Mouse (Mus musculus) left cerebral cortex, postnatal 36 days (tissue): ENCODE data around the gene Iqsec1. TPM values are rescaled to one million over a fixed set of nuclear protein-coding genes. Genes with fewer than 3 reads are reported as not detected.
"Not testable (repeated sequence)": the region's sequence is repeated elsewhere in the genome, so short reads cannot be mapped to it uniquely, and the experiment has no call there.

Source experiments
- DNase-seq, 2 experiments: peaks; one replicate each; pipeline ENCODE4 v3.0.0; 2021 to 2022; ENCODE audit warnings: low spot score in 2 of 2, mixed read lengths in 1 of 2
- intact Hi-C: fragments of 180-260 bp; cut with DNase I; formaldehyde crosslinking; loops from one replicate; pipeline ENCODE4 v1.15.1; 2025
- total RNA-seq, 2 experiments: library from RNA; stranded (reverse); gene quantifications; 2 replicates each; pipeline ENCODE4 v1.2.3; 2021

Gene Iqsec1
- total RNA-seq, 2 experiments from 2014 or later, result 352 to 390 TPM

- intact Hi-C loops, result no loop called here
- DNase-seq, result no peak
These were observed 328.0 kb downstream of the Iqsec1 start for GRCm38 (mm10) chr6:90660398-90661028.

DNA sequence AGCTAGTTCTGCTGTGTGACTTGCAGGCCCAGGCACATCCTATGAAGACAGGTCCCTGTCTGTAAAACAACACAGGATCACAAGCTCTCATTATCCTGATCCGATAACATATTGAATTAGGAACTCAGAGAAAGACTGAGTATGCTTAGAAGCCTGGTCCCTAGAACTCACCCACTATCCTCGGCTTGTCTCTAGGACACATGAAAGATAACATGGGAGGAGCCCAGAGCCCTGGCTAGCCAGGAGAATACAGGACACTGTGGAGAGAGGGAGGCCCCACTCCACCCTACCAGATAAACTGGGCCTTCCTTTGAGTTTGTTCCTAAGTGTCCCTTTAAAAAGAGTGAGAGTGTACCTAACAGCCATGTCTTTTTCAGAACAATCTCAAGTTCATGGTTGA lies 328.6 kb downstream of the Iqsec1 start:
- intact Hi-C loops, result no loop called here
- no peak for DNase-seq

GRCm38 (mm10) chr6:90656344-90656850 lies 332.1 kb downstream of the Iqsec1 start:
- DNase-seq, intact Hi-C loops: not testable (repeated sequence)

- no peak for DNase-seq
These were observed 334.7 kb downstream of the Iqsec1 start for GRCm38 (mm10) chr6:90653736-90654135.

DNA sequence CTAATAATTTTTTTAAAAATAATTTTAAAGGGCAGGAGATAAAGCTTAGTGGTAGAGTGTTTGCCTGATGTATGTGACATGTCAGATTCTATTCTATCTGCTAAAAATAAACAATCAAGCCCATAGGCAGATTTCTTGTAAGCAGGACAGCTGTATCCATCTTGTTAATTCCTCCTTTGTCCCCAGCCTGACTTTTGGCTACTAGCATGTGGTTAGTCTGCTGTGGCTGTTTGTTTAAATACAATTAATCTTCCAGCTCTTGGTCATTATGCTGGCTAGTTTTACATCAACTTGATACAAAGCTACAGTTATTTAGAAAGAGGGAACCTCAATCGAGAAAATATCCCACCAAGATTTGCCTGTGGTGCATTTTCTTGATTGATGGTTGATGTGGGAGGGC lies 337.9 kb downstream of the Iqsec1 start:
- no peak for DNase-seq
- intact Hi-C loops, result no loop called here

More at GRCm38 (mm10) chr6:90653736-90654135, 334.7 kb downstream of the Iqsec1 start:
- intact Hi-C loops, result loop anchor here (2.0 kb wide), 1 partner anchor 75 kb away; no protein-coding TSS in a partner anchor

GRCm38 (mm10) chr6:90649279-90649678 lies 339.2 kb downstream of the Iqsec1 start:
- no peak for DNase-seq
- intact Hi-C loops, result no loop called here

GRCm38 (mm10) chr6:90648391-90648790 lies 340.1 kb downstream of the Iqsec1 start:
- intact Hi-C loops, result no loop called here
- no peak for DNase-seq

GRCm38 (mm10) chr6:90644965-90645364 lies 343.5 kb downstream of the Iqsec1 start:
- DNase-seq, result no peak
- intact Hi-C loops, result no loop called here

DNA sequence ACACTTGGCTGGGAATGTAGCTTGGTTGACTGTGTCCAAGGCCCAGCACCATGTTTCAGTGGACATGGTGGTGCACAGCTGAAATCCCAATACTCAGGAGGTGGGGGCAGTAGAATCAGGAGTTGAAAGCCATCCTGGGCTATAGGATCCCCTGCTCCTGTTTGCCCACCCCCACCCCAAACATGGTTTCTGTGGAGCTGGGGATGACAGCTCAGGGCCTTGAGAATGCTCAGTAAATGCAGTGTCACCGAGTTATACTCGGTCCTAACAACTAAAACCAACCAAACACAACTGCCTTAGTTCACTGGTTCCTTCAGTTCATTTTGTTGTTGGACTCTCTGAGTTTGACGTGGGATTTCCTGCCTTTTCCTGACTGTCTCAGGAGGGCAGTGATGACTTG lies 345.4 kb downstream of the Iqsec1 start:
- intact Hi-C loops, result no loop called here

DNA sequence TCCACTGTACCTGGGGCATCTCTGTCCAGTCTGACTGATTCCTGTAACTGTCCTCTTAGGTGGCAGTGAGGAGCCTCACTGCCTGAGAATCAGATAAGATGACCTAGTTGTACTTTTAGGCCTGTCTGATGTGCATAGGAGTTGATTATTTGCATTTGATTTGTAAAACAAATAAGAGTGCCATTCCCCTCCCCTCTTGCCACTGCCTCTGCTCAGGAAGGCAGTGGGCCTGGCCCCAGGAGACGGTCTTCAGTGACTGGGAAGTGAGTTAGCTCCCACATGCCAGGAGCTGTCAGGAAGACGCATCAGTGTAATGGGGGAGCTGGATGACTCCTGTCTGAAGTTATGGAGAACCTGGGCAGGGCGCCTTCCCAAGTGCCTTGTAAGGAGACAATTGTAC lies 352.9 kb downstream of the Iqsec1 start:
- DNase-seq, result no peak

More for the DNA sequence above, 345.4 kb downstream of the Iqsec1 start:
- no peak for DNase-seq

GRCm38 (mm10) chr6:90635081-90635480 lies 353.4 kb downstream of the Iqsec1 start:
- intact Hi-C loops, result no loop called here
- no peak for DNase-seq

More for the DNA sequence above, 352.9 kb downstream of the Iqsec1 start:
- intact Hi-C loops, result no loop called here

GRCm38 (mm10) chr6:90632526-90632925 lies 356.0 kb downstream of the Iqsec1 start:
- intact Hi-C loops, DNase-seq: not testable (repeated sequence)

DNA sequence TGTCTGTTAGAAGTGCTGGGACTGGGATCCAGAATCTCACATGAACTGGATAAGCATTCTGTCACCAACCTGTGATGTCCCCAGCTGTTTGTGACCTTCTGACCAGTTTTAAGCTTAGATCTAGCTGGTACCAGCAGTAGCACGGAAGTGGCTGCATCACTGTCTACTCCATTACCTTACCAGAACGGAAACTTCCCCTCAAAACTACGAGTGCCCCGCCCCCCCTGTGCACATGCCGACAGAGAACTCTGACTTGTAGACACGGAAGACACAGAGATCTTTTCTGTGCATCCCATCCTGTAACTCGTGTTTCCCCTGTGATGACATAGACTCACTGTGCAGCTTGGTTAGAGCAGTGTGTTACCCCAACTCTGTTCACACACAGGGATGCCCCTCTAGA lies 358.1 kb downstream of the Iqsec1 start:
- intact Hi-C loops, result no loop called here
- DNase-seq, result no peak

DNA sequence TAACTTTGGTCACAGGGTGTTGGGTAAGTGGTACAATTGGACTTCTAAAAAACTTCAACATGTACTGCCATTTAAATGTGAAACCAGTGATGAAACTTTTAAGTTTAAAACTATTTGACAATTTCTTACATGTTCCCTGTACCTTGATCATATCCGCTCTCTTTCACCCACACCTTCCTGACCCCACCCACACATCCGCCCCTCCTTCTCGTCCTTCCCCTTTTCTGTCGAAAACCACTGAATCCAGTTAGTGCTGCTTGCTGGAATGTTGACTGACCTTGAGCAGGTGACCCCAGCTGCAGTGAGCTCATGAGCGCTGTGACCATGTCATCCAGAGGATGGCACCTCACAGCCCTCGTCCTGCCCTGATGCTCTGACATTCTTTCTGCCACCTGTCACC lies 359.0 kb downstream of the Iqsec1 start:
- intact Hi-C loops, result no loop called here
- DNase-seq, result no peak

DNA sequence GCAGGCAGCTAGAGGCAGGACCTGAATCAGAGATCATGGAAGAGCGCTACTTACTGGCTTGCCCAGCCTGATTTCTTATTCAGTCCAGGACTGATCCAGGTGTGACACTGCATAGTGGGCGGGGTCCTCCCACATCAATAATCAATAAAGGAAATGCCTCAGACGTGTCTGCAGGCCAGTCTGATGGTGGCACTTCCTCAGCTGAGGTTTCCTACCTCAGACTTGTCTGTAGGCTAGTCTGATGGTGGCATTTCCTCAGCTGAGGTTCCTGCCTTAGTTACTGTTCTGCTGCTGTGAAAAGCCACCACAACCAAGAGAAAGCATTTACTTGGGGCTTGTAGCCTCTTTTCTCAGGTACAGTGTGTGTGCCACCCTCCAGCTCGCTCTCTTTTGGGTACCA lies 360.9 kb downstream of the Iqsec1 start:
- intact Hi-C loops, result no loop called here
- no peak for DNase-seq

GRCm38 (mm10) chr6:90625207-90625994 lies 363.1 kb downstream of the Iqsec1 start:
- intact Hi-C loops, result no loop called here
- no peak for DNase-seq

GRCm38 (mm10) chr6:90624733-90625132 lies 363.8 kb downstream of the Iqsec1 start:
- DNase-seq, result no peak
- intact Hi-C loops, result no loop called here

GRCm38 (mm10) chr6:90624184-90624583 lies 364.3 kb downstream of the Iqsec1 start:
- DNase-seq, result no peak
- intact Hi-C loops, result no loop called here

- DNase-seq, result no peak
- intact Hi-C loops, result no loop called here
These were observed 365.0 kb downstream of the Iqsec1 start for GRCm38 (mm10) chr6:90623456-90623836.

- no peak for DNase-seq
- intact Hi-C loops, result no loop called here
These were observed 365.6 kb downstream of the Iqsec1 start for GRCm38 (mm10) chr6:90622758-90623455.
